Mouse (Mus musculus) 3T3-L1 (cell line): ENCODE data around the gene Tbc1d16.

Experiments used
- DNase-seq: peaks from one replicate; pipeline ENCODE4 v3.0.0-alpha.2; 2015; ENCODE audit warnings: low read depth, low spot score

Tbc1d16 gene

GRCm38 (mm10) chr11:119236354-119236753 is 8.1 kb upstream of the Tbc1d16 start:
- DNase-seq: no peak

- peak; percentile 66 for DNase-seq
These were observed 7.3 kb upstream of the Tbc1d16 start for GRCm38 (mm10) chr11:119235596-119235995.

GRCm38 (mm10) chr11:119234770-119235169 is 6.5 kb upstream of the Tbc1d16 start:
- DNase-seq: no peak

GRCm38 (mm10) chr11:119228846-119229626 is 737 bp upstream of the Tbc1d16 start:
- peak; percentile 67 for DNase-seq

GRCm38 (mm10) chr11:119227591-119227990 is 708 bp downstream of the Tbc1d16 start:
- DNase-seq: no peak

GRCm38 (mm10) chr11:119225634-119226033 is 2.7 kb downstream of the Tbc1d16 start:
- no peak for DNase-seq

- no peak for DNase-seq
These were observed 3.4 kb downstream of the Tbc1d16 start for GRCm38 (mm10) chr11:119224926-119225325.

GRCm38 (mm10) chr11:119223124-119223890 is 5.0 kb downstream of the Tbc1d16 start:
- peak; percentile 72 for DNase-seq

- DNase-seq: no peak
These were observed 6.3 kb downstream of the Tbc1d16 start for GRCm38 (mm10) chr11:119221812-119222510.

GRCm38 (mm10) chr11:119219816-119220465 is 8.4 kb downstream of the Tbc1d16 start:
- no peak for DNase-seq

- DNase-seq: no peak
These were observed 10.4 kb downstream of the Tbc1d16 start for GRCm38 (mm10) chr11:119217861-119218260.

- DNase-seq: no peak
These were observed 12.3 kb downstream of the Tbc1d16 start for GRCm38 (mm10) chr11:119215905-119216507.

GRCm38 (mm10) chr11:119215038-119215904 is 13.0 kb downstream of the Tbc1d16 start:
- DNase-seq: peak; percentile 91

GRCm38 (mm10) chr11:119213166-119213885 is 15.0 kb downstream of the Tbc1d16 start:
- peak; percentile 43 for DNase-seq

- peak; percentile 23 for DNase-seq
These were observed 16.5 kb downstream of the Tbc1d16 start for GRCm38 (mm10) chr11:119211604-119212309.

GRCm38 (mm10) chr11:119210321-119211100 is 17.8 kb downstream of the Tbc1d16 start:
- no peak for DNase-seq

- peak; percentile 84 for DNase-seq
These were observed 18.8 kb downstream of the Tbc1d16 start for GRCm38 (mm10) chr11:119209371-119210025.
